Mouse (Mus musculus): ENCODE measurements around the gene Ndel1. TPM values are rescaled to one million over a fixed set of nuclear protein-coding genes. Genes with fewer than 3 reads are reported as not detected.

Ndel1 gene
- total and polyA plus RNA-seq, 2 experiments from 2014 or later, result 91.7 to 111 TPM

DNA sequence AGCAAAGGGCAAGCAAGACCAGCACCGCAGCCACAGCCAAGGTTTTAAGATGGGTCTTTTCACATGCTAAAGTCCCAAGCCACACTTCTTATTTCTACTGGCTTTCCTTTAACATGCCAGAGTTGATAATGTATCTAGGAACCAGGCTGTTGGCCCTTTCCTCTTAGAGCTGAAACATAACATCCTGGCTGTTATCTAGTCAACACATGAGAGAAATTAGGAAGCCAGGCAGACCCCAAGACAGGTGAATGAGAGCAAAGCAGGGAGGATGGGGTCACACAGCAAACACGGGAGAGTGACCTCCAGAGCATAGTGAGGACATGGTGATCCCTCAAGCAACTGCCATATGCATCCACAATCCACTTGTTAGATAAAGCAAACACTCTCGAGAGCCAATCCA, 44.9 kb downstream of the Ndel1 start:
- no peaks in the 10 kb centered on the region for H3K27me3 ChIP-seq (ENCODE audit: insufficient read depth, low read length)
- H3K9me3 ChIP-seq (ENCODE audit: low read length), result no peaks in the 10 kb centered on the region
- no peak overlapping the region for H3K27ac ChIP-seq (ENCODE audit: low read depth, low read length)
- no peak overlapping the region for H3K4me2 ChIP-seq (ENCODE audit: low read depth)
- 80% methylated on average over 3 of the region's 3 CpGs for WGBS
- DNase-seq (no peak), ATAC-seq (no peak)
- H3K4me1 ChIP-seq (ENCODE audit: insufficient read depth), result no peaks in the 10 kb centered on the region
- no peak overlapping the region for H3K9ac ChIP-seq
- TF ChIP-seq CTCF (IDR thresholded peaks at IDR 0.05; ENCODE audit: low read depth), result no peak
- no peak overlapping the region for H3K4me3 ChIP-seq (ENCODE audit: low read depth, low read length)
- peaks cover 46% of the 10 kb centered on the region for H3K36me3 ChIP-seq (ENCODE audit: insufficient read depth)

DNA sequence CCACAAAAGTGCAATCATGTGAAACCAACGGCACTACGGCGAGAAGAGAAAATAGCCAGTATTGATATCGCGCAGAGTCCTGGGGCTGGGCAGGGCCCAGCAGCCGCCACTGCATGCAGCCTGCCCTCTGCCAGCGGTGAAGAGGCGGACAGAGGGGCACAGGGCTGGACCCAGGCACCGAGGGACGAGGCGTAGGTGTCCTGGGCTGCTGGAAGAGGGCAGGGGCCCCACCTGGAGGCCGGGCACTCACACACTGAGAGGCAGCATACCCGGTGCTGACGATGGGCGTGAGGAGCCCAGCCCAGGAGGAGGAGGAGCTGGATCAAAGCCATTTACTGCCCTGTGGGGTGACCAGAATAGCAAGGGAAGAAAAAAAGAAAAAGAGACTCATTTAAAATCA, 49.3 kb downstream of the Ndel1 start:
- Histone ChIP-seq H3K9me3 (ENCODE audit: low read length) (no peaks in the 10 kb centered on the region), H3K4me1 (ENCODE audit: insufficient read depth) (no peaks in the 10 kb centered on the region), H3K36me3 (ENCODE audit: insufficient read depth) (peaks cover 46% of the 10 kb centered on the region), H3K4me2 (ENCODE audit: low read depth) (no peak overlapping the region), H3K9ac (no peak overlapping the region), H3K4me3 (ENCODE audit: low read depth, low read length) (no peak overlapping the region), H3K27ac (ENCODE audit: low read depth, low read length) (no peak overlapping the region), H3K27me3 (ENCODE audit: insufficient read depth, low read length) (no peaks in the 10 kb centered on the region)
- 82% methylated on average over 15 of the region's 15 CpGs for WGBS
- no peak for DNase-seq
- ATAC-seq, result no peak
- no peak for TF ChIP-seq CTCF (IDR thresholded peaks at IDR 0.05; ENCODE audit: low read depth)

GRCm38 (mm10) chr11:68819226-68819805, 52.3 kb downstream of the Ndel1 start:
- no peak overlapping the region for H3K9ac ChIP-seq
- no peak overlapping the region for H3K4me2 ChIP-seq (ENCODE audit: low read depth)
- TF ChIP-seq CTCF (IDR thresholded peaks at IDR 0.05; ENCODE audit: low read depth), result no peak
- H3K4me1 ChIP-seq (ENCODE audit: insufficient read depth), result no peaks in the 10 kb centered on the region
- no peak for ATAC-seq
- no peak for DNase-seq
- 78% methylated on average over 14 of the region's 14 CpGs for WGBS
- H3K36me3 ChIP-seq (ENCODE audit: insufficient read depth), result peaks cover 63% of the 10 kb centered on the region
- no peaks in the 10 kb centered on the region for H3K9me3 ChIP-seq (ENCODE audit: low read length)
- H3K27me3 ChIP-seq (ENCODE audit: insufficient read depth, low read length), result no peaks in the 10 kb centered on the region
- no peak overlapping the region for H3K27ac ChIP-seq (ENCODE audit: low read depth, low read length)
- H3K4me3 ChIP-seq (ENCODE audit: low read depth, low read length), result no peak overlapping the region

DNA sequence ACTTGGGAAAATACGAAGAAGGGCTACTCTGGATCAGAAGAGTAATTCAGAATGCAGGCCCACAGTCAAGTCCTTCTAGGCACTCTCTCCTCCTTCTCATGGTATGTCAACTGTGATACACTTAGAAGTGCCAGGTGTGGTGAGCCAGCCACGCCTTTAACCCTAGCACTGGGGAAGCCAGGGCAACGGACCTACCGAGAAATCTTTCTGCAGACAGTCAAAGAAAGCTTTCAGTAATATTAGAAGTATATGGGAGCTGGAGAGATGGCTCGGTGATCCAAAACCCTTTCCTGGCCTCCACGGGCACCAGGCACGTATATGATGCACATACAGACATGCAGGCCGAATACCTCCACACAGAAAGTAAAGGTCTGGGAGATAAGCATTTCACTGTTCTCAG, 53.2 kb downstream of the Ndel1 start:
- Histone ChIP-seq H3K27me3 (ENCODE audit: insufficient read depth, low read length) (no peaks in the 10 kb centered on the region), H3K4me2 (ENCODE audit: low read depth) (no peak overlapping the region), H3K36me3 (ENCODE audit: insufficient read depth) (peaks cover 70% of the 10 kb centered on the region), H3K9me3 (ENCODE audit: low read length) (no peaks in the 10 kb centered on the region), H3K4me1 (ENCODE audit: insufficient read depth) (no peaks in the 10 kb centered on the region), H3K9ac (no peak overlapping the region), H3K4me3 (ENCODE audit: low read depth, low read length) (no peak overlapping the region), H3K27ac (ENCODE audit: low read depth, low read length) (no peak overlapping the region)
- no peak for DNase-seq
- ATAC-seq, result no peak
- 93% methylated on average over 8 of the region's 8 CpGs for WGBS
- TF ChIP-seq CTCF (IDR thresholded peaks at IDR 0.05; ENCODE audit: low read depth), result no peak

GRCm38 (mm10) chr11:68811881-68812577, 59.6 kb downstream of the Ndel1 start:
- Histone ChIP-seq H3K9me3 (ENCODE audit: low read length) (no peaks in the 10 kb centered on the region), H3K9ac (no peak overlapping the region), H3K27me3 (ENCODE audit: insufficient read depth, low read length) (no peaks in the 10 kb centered on the region), H3K27ac (ENCODE audit: low read depth, low read length) (no peak overlapping the region), H3K4me3 (ENCODE audit: low read depth, low read length) (no peak overlapping the region), H3K4me1 (ENCODE audit: insufficient read depth) (no peaks in the 10 kb centered on the region), H3K36me3 (ENCODE audit: insufficient read depth) (peaks cover 92% of the 10 kb centered on the region), H3K4me2 (ENCODE audit: low read depth) (no peak overlapping the region)
- WGBS, result 76% methylated on average over 9 of the region's 9 CpGs
- no peak for DNase-seq
- ATAC-seq, result no peak
- no peak for TF ChIP-seq CTCF (IDR thresholded peaks at IDR 0.05; ENCODE audit: low read depth)

GRCm38 (mm10) chr11:68807787-68808186, 63.9 kb downstream of the Ndel1 start:
- Histone ChIP-seq H3K36me3 (ENCODE audit: insufficient read depth) (peaks cover 96% of the 10 kb centered on the region), H3K4me3 (ENCODE audit: low read depth, low read length) (no peak overlapping the region), H3K4me2 (ENCODE audit: low read depth) (no peak overlapping the region), H3K9me3 (ENCODE audit: low read length) (no peaks in the 10 kb centered on the region), H3K27me3 (ENCODE audit: insufficient read depth, low read length) (no peaks in the 10 kb centered on the region), H3K27ac (ENCODE audit: low read depth, low read length) (no peak overlapping the region), H3K4me1 (ENCODE audit: insufficient read depth) (no peaks in the 10 kb centered on the region), H3K9ac (no peak overlapping the region)
- TF ChIP-seq CTCF (IDR thresholded peaks at IDR 0.05; ENCODE audit: low read depth), result peak; percentile 94
- 26% methylated on average over 6 of the region's 6 CpGs for WGBS
- ATAC-seq (peak; percentile 53), DNase-seq (peak; percentile 80)

GRCm38 (mm10) chr11:68805148-68805547, 66.5 kb downstream of the Ndel1 start:
- Histone ChIP-seq H3K9me3 (ENCODE audit: low read length) (no peaks in the 10 kb centered on the region), H3K4me3 (ENCODE audit: low read depth, low read length) (no peak overlapping the region), H3K4me2 (ENCODE audit: low read depth) (no peak overlapping the region), H3K27ac (ENCODE audit: low read depth, low read length) (no peak overlapping the region), H3K9ac (no peak overlapping the region), H3K4me1 (ENCODE audit: insufficient read depth) (no peaks in the 10 kb centered on the region), H3K36me3 (ENCODE audit: insufficient read depth) (peaks cover 97% of the 10 kb centered on the region), H3K27me3 (ENCODE audit: insufficient read depth, low read length) (no peaks in the 10 kb centered on the region)
- TF ChIP-seq CTCF (IDR thresholded peaks at IDR 0.05; ENCODE audit: low read depth), result peak; percentile 60
- ATAC-seq (no peak), DNase-seq (peak; percentile 34)
- WGBS, result 68% methylated on average over 4 of the region's 4 CpGs
